Mouse (Mus musculus) liver, adult 2 months (tissue): Measurements from ENCODE around the gene Pcdh19.

Experiments
- CTCF ChIP-seq: fragments of 200-500 bp; IDR thresholded peaks from 2 replicates; pipeline ENCODE4 v1.5.1; 2011; ENCODE audit warnings: low read depth, low read length, control low read depth
- POLR2A ChIP-seq: fragments of 200-500 bp; IDR thresholded peaks from 2 replicates; pipeline ENCODE4 v1.6.1; 2011; ENCODE audit warnings: low read length, control low read depth; ENCODE audit not compliant: insufficient read depth; ENCODE audit errors: extremely low read depth

DNA sequence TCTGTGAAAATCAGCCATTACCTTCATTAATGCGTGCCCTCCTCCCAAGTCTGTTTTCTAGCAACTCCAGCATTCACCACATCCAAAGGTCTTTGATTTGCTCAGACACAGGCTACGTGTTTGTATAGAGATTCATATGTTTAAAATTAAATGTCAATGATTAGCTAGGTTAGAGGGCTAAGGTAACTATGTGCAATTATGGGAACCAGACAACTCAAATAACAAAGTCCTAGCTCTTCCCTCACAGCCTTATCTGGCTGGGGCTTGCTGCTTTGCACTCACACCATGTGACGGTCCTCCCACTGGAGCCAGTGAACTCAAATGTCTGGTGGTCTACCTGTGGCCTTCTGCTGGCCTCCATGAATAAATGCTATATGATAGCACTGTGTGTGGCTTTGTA, 38.4 kb downstream of the Pcdh19 start:
- TF ChIP-seq POLR2A: no peak
- TF ChIP-seq CTCF: no peak
